ENCODE assay signal across 27 mouse cellular contexts in genomic region chr3:21768081-21768480, GRCm38 (mm10).
"Had no signal": no experiment of that assay in that cellular context is flagged by ENCODE, and none has a peak within 500 bp of the region (broad histone marks: within the 10 kb centered on the region; RNA-seq: fewer than 3 reads in every experiment).

No protein-coding gene starts in this region.

- H3K27me3 ChIP-seq: embryonic facial prominence, embryonic 12.5 days; embryonic facial prominence, embryonic 13.5 days; embryonic facial prominence, embryonic 15.5 days; forebrain, embryonic 12.5 days; forebrain, embryonic 13.5 days; forebrain, embryonic 15.5 days had no signal

- H3K9ac ChIP-seq: embryonic facial prominence, embryonic 12.5 days; embryonic facial prominence, embryonic 13.5 days; embryonic facial prominence, embryonic 15.5 days; forebrain, embryonic 12.5 days; forebrain, embryonic 13.5 days; forebrain, embryonic 15.5 days; forebrain, postnatal 0 days had no signal

- H3K4me2 ChIP-seq: embryonic facial prominence, embryonic 12.5 days; embryonic facial prominence, embryonic 13.5 days; embryonic facial prominence, embryonic 15.5 days; forebrain, embryonic 12.5 days; forebrain, embryonic 13.5 days; forebrain, embryonic 15.5 days had no signal

- H3K4me1 ChIP-seq: forebrain, embryonic 10.5 days; forebrain, embryonic 12.5 days; forebrain, embryonic 13.5 days; forebrain, embryonic 15.5 days had no signal

- DNase-seq: cerebellum, adult 8-10 months; cerebellum, adult 9-10 months; cerebellum, adult 9-11 months; cerebellum, postnatal 10 days; cerebellum, postnatal 14 days; cerebellum, postnatal 25 days; embryo, embryonic 11 days; forebrain, postnatal 0 days; gastrocnemius, adult 2 months; gastrocnemius, postnatal 10 days; gastrocnemius, postnatal 14 days; gastrocnemius, postnatal 25 days; gastrocnemius, postnatal 36 days; heart, adult 11 months; heart, adult 18-20 months; heart, adult 2 months had no signal

- ATAC-seq: forebrain, embryonic 13.5 days; forebrain, embryonic 15.5 days; forebrain, embryonic 16.5 days; forebrain, postnatal 0 days had no signal

- H3K36me3 ChIP-seq: embryonic facial prominence, embryonic 10.5 days; embryonic facial prominence, embryonic 12.5 days; embryonic facial prominence, embryonic 13.5 days; embryonic facial prominence, embryonic 15.5 days; forebrain, embryonic 10.5 days; forebrain, embryonic 12.5 days; forebrain, embryonic 15.5 days; heart, embryonic 10.5 days had no signal

- H3K27ac ChIP-seq: embryonic facial prominence, embryonic 10.5 days; embryonic facial prominence, embryonic 12.5 days; embryonic facial prominence, embryonic 13.5 days; embryonic facial prominence, embryonic 15.5 days; forebrain, embryonic 10.5 days; forebrain, embryonic 12.5 days; forebrain, embryonic 13.5 days; forebrain, embryonic 15.5 days; gastrocnemius, adult 2 months; heart, adult 2 months; heart, embryonic 10.5 days had no signal

- H3K4me3 ChIP-seq: embryonic facial prominence, embryonic 10.5 days; embryonic facial prominence, embryonic 12.5 days; embryonic facial prominence, embryonic 13.5 days; embryonic facial prominence, embryonic 15.5 days; erythroblast, embryonic 14.5 days; forebrain, embryonic 10.5 days; forebrain, embryonic 12.5 days; forebrain, embryonic 13.5 days; forebrain, embryonic 15.5 days; gastrocnemius, adult 2 months; heart, adult 2 months; heart, embryonic 10.5 days had no signal

- H3K9me3 ChIP-seq: embryonic facial prominence, embryonic 10.5 days; embryonic facial prominence, embryonic 12.5 days; embryonic facial prominence, embryonic 13.5 days; embryonic facial prominence, embryonic 15.5 days; forebrain, embryonic 10.5 days; forebrain, embryonic 12.5 days; forebrain, embryonic 13.5 days; forebrain, embryonic 15.5 days; heart, embryonic 10.5 days had no signal
